Mouse (Mus musculus) kidney, postnatal 14 days (tissue): ENCODE results near the gene Ap2a2.
"Not testable (repeated sequence)": the region's sequence is repeated elsewhere in the genome, so short reads cannot be mapped to it uniquely, and the experiment has no call there.

Source experiments
- DNase-seq: peaks from one replicate; pipeline ENCODE4 v3.0.0; 2022; ENCODE audit warnings: mixed read lengths

The Ap2a2 gene

DNA sequence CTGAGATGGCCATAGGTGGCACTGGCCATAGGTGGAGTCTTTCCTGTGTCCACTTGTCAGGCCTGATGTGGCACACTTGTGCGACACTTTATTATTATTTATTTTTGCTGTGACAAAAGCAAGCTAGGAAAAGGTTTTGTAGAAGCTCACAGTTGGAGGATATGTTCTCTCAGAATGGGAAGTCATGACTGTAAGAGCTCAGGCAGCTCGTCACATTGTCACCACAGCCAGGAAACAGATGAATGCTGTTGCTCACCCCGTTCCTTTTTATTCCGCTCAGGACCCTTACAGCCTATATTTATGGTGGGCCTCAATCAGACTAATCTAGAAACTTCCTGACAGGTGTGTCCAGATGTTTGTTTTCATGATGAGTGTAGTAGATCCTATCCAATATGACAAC, 1.5 kb upstream of the Ap2a2 start:
- DNase-seq: no peak

DNA sequence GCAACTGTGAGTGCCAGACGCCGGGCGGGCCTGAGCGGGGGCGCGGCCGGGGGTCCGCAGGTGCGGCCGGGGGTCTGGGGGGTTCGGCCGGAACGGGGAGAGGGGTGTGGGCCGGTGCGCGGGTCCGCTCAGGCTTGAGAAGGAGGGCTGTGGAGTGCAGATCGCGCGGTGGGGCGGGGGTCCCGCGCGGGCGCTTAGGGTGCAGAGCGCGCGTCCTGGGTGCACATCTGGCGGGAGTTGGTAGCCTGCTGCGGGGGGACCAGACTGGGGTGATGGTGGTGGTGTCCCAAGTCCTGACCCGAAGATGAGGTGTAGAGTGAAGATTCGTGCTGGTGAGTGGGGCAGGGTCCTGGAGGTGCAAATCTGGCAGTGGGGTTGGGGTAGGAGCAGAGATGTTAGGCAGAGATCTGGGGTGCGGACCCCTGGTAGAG, 463 bp downstream of the Ap2a2 start:
- DNase-seq: no peak

- peak; percentile 75 for DNase-seq
Observed at GRCm38 (mm10) chr7:141562852-141563427, 967 bp downstream of the Ap2a2 start.

DNA sequence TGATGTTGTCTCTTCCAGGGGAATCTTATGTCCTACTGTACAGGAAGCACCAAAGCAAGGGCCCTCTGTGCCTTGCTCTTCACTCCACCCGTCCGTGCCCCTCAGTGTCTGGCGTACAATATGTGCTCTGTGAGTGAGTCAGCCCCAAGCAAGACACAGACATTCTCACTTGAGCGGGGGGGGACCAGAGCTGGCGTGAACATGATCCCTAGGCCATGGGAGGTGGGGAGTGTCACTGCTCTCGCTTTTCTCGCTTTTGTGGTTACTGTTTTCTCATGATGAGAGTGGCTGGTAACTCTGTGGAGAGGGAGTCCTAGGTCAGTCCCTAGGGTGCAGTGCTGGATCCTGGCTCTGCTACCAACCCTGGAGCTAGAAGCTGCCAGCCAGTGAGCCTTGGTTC, 2.6 kb downstream of the Ap2a2 start:
- DNase-seq: no peak

DNA sequence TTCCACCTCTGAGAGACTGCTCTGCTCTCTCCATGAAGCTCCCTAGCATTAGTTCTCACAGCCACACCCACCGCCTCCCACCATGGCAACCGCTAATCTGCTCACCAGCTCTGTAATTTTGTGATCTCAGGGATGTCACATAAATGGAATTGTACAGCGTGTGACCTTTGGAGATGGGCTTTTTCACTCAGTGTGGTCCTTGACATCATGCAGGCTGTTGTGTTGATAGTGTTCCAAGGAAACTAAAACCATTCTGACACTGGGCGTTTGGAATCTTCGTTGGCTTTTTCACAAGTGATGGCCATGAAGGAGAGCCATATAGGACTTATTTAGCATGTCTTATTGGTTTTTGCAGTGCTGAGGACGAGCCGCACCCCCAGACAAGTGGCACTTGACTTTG, 4.6 kb downstream of the Ap2a2 start:
- DNase-seq: no peak

GRCm38 (mm10) chr7:141569283-141569803, 7.4 kb downstream of the Ap2a2 start:
- DNase-seq: no peak

GRCm38 (mm10) chr7:141569916-141570315, 7.9 kb downstream of the Ap2a2 start:
- DNase-seq: no peak

DNA sequence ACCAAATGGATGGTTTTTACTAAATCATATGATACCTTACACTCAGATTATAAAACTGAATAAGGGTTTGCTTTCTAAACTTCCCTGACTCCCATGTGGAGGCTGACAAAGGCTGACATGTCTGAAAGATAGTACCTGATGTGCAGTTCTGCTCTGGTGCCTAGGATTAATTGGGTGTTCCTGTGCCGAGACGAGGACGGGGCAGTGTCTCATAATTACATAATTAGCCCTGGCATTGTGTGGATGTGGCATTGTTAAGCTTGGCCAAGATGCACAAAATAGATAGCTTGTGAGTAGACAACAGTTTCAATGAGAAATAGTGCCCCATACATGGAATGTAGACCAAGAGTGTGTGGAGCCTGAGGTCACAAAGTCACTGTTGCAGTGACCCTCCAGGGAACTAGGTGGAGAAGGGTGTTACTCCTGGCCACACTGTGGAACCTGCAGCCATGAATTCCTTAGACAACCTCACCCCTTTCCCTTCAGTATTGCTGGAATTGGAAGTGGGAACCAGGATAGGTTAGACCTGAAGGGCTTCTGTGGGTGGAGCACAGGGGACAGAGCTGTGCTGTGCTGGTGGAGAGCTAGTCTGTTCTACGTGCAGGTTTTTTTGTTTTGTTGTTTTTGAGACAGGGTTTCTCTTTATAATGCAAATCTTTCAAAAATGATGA, 8.8 kb downstream of the Ap2a2 start:
- no peak for DNase-seq

DNA sequence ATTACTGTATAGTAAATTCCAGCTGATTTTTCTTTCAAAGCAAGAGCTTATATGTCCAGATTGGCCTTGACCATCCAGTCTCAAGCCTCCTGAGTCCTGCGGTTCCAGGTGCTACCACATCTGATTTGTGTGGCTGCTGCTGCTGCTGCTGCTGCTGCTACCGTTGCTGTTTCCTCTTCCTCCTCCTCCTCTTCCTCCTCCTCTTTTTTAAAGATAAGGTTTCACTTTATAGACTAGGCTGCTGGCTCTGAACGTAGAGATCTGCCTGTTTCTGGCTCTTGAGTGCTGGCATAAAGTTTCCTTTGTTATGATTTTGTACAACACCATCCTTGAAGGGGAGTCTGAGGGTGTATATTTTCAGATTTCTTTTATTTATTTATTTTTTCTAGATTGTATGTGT, 12.1 kb downstream of the Ap2a2 start:
- DNase-seq: no peak

GRCm38 (mm10) chr7:141575481-141575880, 13.5 kb downstream of the Ap2a2 start:
- no peak for DNase-seq

DNA sequence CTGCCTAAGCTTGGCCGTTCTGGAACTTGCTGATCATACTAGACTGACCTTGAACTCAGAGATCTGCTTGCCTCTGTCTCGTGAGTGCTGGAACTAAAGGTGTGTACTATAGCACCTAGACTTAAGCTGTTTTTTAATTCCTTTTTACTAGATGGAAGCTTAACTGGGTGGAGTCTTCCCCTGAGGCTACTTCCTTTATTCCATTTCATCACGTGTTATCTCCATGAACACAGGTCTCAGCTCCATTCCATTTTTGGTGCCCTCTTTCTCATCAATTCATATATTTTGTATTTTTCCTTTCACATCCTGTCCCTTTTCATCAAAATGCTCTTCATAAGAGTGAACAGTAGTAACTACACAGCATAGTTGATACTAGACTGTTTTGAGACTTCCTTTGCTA, 15.8 kb downstream of the Ap2a2 start:
- DNase-seq: no peak

GRCm38 (mm10) chr7:141578511-141578910, 16.5 kb downstream of the Ap2a2 start:
- no peak for DNase-seq

DNA sequence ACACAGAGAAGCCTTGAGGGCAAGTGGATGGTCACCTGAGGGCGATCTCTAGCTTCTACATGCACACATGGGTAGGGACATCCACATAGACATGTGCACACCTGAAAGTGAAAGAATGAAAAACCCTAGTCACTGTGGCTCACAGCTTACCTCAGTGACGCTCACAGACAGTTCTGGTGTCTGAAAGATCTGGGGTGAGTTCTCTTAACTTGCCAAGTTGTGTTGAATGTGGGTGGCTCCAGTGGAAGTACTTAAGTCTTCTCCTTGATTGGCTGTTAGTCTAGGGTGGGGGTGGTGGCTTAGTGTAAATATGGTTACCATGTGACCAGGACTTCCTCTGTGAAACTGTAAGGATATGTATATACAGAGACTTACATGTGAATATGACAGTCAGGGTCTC, 17.0 kb downstream of the Ap2a2 start:
- no peak for DNase-seq

- DNase-seq: peak; percentile 87
Observed at GRCm38 (mm10) chr7:141581323-141581722, 19.4 kb downstream of the Ap2a2 start.

GRCm38 (mm10) chr7:141584048-141584841, 22.3 kb downstream of the Ap2a2 start:
- no peak for DNase-seq

- DNase-seq: no peak
Observed at GRCm38 (mm10) chr7:141585288-141585687, 23.3 kb downstream of the Ap2a2 start.

DNA sequence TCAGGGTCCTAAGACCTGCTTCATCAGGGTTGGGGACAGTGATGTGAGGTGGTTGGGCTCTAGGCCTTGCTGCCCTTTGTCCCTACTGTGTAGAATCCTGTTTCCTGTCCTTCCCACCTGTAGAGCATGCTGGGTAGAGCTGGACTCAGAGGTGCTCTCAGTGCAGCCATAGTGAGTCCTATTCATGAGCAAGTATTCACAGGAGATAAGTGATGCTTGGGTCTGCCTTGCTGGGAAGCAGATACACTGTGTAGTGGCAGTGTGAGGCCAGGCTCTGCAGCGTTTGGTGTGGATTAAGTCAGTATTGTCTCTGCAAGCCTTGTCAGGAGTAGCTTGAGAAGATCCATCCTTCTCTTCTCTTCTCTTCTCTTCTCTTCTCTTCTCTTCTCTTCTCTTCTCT, 23.9 kb downstream of the Ap2a2 start:
- DNase-seq: no peak

- DNase-seq: peak; percentile 38
Observed at GRCm38 (mm10) chr7:141588890-141589289, 26.9 kb downstream of the Ap2a2 start.

- DNase-seq: not testable (repeated sequence)
Observed at GRCm38 (mm10) chr7:141590249-141590648, 28.3 kb downstream of the Ap2a2 start.

- DNase-seq: no peak
Observed at GRCm38 (mm10) chr7:141590959-141591358, 29.0 kb downstream of the Ap2a2 start.

DNA sequence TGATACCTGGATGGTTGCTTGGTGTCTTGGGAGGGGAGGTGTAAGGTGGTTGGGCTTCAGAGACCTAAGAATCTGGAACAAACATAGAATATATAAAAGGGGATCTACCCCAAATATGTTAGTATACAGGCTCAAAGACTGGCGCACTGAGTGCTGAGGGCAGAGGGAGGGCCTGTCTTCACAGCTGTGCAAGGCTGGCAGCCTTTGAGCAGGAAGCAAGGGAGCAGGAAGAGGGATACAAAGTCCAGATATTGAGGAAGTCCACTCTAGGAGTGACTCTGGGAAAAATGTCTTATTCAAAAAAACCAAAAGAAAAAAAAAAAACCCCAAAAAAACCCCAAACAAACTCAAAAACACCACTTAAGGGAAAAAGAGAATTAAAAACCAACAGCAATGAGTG, 30.1 kb downstream of the Ap2a2 start:
- DNase-seq: peak; percentile 43

DNA sequence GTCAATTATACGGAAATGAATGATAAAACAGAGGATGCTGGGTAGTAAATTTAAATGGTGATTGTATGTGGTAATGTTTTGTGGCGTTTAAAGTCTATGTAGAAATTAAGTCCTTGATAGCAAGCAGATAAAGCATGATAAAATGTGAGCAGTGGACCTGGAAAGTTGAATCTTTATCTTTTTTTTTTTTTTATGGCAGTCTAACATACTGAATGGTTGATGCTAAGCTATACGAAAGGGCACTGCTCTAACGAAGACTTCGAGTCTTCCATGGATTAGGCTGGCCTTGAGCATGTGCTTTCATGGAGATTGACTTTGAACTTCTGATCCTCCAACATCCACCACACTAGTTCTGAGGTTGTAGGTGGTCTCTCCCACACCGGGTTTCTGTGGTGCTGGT, 31.1 kb downstream of the Ap2a2 start:
- no peak for DNase-seq

GRCm38 (mm10) chr7:141596971-141597370, 35.0 kb downstream of the Ap2a2 start:
- no peak for DNase-seq

DNA sequence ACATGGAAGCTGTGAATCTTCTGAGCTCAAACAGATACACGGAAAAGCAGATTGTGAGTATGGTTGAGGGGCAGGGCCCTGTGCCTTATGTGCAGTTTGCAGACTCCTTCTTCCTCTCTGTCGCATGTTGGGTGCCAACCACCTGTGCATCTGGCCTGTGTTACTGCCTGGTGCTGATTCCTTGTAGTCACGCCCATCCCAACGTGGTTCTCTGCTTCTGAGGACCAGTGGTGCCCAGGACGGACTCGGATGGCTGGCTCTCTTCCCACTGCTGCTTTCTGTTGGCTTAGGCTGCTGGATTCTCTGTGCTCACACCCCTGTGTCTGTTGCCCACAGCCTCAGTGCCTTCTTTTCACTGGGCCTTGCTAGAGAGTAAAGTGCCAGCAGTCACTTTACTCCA, 35.6 kb downstream of the Ap2a2 start:
- DNase-seq: no peak
